Mouse (Mus musculus) cerebellum, adult 18-20 months (tissue): ENCODE data around the gene Hnrnpa2b1.
"Not testable (repeated sequence)": the region's sequence is repeated elsewhere in the genome, so short reads cannot be mapped to it uniquely, and the experiment has no call there.

Experiments used
- DNase-seq, 2 experiments: peaks; one replicate each; pipeline ENCODE4 v3.0.0; 2021

Gene Hnrnpa2b1

GRCm38 (mm10) chr6:51469715-51470310, at the start of gene Hnrnpa2b1:
Gene Hnrnpa2b1, minus strand, starts transcription at chr6:51469894.
- peak; percentile 94 to 99 for DNase-seq

DNA sequence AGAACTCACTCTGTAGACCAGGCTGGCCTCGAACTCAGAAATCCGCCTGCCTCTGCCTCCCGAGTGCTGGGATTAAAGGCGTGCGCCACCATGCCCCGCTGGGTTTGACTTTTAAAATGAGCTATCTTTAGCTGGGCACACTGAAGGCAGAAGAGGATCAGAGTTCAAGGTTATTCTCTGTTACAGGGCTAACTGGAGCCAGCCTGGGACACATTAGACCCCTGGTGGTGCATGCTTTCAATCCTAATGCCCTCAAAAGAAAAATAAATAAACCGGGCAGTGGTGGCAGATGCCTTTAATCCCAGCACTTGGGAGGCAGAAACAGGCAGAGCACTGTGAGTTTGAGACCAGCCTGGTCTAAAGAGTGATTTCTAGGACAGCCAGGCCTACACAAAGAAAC, 45.2 kb upstream of the Hnrnpa2b1 start:
- no peak for DNase-seq

DNA sequence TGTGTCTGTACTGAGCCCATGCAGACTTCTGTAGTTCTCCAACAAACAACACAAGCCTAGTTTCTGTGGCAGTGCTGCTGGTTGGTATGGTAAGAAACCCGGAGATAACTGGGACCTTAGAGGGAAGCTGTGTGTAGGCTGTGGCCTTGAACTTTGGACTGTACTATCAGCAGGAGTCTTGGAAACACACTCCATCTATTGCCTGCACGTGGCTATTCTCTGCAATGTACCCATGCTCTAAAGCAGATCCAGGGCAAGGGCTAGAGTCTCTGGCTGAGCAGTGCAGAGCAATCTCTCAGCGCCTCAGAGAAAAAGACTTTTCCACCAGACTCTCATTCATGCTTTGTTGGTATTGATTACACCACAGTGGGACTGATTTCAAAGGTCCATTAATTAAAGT, 44.1 kb upstream of the Hnrnpa2b1 start:
- DNase-seq, result no peak

GRCm38 (mm10) chr6:51510946-51511345, 41.3 kb upstream of the Hnrnpa2b1 start:
- no peak for DNase-seq

GRCm38 (mm10) chr6:51510094-51510493, 40.4 kb upstream of the Hnrnpa2b1 start:
- peak in 1 of 2 experiments; percentile 36 for DNase-seq

DNA sequence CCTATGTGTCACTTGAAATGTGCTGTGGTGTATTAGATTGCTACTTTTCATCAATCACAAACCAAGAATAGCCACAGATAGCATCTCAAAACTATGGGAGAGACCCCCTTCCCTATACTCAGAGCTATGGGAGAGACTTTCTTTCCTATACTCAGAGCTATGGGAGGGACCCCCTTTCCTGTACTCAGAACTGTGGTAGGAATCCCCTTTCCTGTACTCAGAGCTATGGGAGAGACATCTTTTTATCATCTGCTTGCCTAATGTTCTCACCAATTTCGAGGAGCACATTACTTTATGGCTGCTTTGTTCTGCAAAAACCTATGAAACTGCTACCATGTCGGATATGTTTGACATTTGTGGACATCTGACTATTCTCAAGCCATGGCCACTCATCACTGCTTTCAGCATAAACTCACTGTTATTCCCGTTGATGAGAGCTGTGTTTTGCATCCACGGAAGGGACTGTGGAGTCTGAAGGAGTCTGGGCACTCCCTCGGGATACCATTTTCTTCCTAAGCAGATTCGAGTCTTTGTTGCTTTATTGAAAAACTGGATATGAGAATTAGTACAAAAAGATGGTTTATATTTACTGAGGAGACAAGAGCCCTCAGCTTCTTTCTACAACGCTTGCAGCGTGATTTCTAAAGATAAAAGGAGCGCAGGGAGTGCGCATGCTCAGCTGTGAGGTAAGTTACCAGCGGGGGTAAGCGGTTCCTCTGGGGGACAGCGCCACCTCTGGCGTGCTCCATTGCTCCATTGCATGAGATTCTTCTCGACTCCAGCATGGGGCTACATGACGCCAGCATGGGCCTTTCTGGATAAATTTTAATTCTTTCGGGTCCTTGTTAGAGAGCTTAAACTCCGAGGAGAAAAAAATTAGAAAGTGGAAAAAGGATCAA, 39.3 kb upstream of the Hnrnpa2b1 start:
- DNase-seq, result peak; percentile 78 to 85

DNA sequence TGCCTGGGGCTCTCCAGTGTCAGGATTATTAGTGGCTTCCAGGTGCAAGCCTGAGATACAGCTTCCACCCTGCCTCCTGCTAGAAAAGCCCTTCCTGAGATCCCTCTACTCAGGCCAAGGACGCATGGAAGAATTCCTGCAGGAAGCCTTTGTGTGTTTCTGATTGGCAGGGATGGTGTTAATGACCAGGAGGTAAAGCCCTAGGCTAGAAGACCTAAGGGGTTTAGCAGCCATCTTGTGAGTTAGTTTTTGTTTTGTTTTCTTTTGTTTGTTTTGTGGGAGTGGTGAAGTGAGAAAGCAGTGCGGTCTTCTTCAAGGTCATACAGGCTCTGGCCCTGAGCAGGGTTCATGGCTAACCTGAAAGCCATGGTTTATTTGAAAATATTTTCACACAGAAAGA, 37.9 kb upstream of the Hnrnpa2b1 start:
- no peak for DNase-seq

- DNase-seq, result no peak
These were observed 36.0 kb upstream of the Hnrnpa2b1 start for GRCm38 (mm10) chr6:51505671-51506070.

DNA sequence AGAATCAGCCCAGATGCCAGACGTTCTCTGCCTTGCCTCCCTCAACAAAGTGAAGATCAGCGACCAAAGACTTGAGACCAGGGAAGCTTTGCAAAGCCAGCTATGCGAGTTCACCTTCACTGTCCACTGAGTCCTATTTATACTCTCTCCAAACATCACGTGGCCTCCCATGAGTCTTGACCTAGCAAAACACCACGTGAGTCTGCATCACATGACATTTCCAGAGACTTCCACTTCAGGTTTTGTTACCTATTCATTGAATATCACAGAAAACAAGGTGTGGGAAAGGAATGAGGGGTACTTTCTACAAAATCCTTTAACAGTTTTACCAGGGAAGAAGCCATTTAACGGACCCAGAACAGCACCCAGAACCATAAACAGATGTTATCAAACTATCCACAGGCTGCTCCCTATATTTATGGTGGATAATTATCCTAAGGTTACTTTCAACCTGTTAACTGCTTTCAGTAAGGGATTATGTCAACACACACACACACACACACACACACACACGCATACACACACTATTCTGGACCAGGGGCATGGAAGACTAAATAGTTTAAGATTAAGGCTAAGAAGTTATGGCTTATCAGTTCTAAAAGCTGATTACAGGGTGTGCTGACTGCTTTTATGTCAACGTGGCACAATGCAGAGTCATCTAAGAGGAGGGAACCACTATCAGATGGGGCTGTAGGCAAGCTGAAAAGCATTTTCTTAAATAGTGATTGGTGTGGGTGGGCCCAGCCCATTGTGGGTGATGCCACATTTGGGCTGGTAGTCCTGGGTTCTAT, 27.8 kb upstream of the Hnrnpa2b1 start:
- DNase-seq, result no peak

DNA sequence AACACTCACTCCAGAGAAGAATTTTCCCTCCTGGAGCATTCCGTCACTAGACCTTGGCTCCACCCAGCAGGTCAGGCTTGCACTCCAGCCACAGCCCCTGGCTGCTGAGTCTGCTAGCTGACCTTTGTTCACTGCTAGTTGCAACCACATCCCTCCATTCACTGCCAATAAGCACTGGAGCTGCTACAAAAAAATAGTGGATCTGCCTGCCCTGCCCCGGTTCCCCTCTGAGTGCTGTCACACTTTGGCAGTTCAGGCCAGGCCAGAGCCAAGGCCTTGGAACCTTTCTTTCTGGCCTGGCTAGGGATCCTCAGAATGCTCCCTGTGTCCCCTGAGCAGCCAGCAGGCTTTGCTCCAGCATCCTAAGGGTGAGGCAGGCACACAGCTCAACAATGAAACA, 20.1 kb upstream of the Hnrnpa2b1 start:
- peak; percentile 70 to 79 for DNase-seq

DNA sequence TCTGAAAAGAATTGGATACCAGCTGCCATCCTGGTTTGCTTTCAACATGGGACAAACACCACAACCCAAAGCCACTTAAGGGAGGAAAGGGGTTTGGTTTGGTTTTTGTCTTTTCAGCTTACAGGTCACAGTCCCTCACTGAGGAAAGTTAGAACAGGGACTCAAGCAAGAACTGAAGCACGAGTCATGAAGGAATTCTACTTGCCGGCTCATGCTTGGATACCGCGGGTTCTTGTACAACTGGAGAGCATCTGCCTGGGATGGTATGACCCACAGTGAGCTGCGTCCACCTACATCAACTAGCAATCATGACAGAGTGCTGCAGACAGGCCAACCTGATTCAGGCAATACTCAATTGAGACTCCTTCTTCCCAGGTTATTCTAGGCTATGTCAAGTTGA, 17.0 kb upstream of the Hnrnpa2b1 start:
- no peak for DNase-seq

GRCm38 (mm10) chr6:51486076-51486710, 16.5 kb upstream of the Hnrnpa2b1 start:
- no peak for DNase-seq

GRCm38 (mm10) chr6:51485646-51486045, 16.0 kb upstream of the Hnrnpa2b1 start:
- DNase-seq, result no peak

GRCm38 (mm10) chr6:51484556-51484955, 14.9 kb upstream of the Hnrnpa2b1 start:
- DNase-seq, result not testable (repeated sequence)

DNA sequence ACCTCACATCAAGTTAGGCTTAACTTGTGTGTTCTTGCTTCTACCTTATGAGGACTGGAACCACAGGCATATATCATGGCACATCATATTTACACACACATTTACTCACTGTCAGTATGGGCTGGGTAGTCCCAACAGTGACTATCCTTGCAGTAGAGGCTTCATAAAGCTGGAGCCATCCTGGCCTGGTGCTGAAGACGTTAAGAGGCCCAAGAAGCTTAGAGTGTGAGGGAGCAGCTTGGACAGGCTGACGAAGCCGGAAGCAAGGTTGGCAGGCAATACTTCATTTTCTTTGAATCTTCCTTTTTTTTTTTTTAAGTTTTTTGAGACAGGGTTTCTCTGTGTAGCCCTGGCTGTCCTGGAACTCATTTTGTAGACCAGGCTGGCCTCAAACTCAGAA, 14.2 kb upstream of the Hnrnpa2b1 start:
- no peak for DNase-seq

DNA sequence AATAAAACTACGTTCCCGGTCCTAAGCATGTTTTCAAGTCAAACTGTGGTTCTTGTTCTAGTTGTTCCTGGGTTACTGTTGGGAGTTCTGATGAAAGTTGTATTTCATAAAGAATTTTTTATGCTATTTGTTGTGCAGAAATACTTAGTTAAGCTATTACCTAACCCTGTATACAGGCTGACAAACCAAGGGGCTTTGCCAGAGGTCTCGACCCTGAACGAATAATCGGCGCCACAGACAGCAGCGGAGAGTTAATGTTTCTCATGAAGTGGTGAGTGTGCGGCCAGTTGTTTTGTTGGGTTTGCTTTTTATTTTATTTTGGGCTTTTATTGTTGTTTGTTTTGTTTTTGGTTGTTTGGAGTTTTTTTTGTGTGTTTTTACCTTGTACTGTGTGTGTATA, 11.9 kb upstream of the Hnrnpa2b1 start:
- DNase-seq, result no peak

DNA sequence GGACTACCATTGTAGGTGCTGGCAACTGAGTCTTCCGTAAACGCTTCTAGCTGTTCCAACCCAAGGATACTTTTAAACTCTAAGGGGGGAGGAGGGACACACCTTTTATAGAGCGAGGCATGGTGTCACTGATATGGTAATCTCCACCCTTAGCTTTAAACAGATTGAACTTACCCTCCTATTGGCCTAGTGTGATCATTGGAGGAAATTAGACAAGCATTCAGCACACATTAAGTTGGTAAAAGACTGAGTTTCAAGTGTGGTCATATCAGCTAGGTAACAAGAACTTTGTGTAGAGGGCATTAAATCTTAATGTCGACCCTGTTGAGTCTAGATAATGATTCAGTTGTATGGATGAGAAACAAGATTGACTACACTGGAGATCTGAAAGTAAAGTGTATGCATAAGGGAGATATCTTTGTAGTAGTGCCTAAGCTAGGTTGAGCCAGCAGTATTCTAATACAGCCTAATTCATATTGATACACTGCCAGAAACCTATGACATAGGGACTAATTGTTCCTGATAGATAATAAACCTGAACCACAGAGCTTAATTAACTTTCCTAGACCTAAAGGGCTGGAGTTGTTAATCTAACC, 9.5 kb upstream of the Hnrnpa2b1 start:
- no peak for DNase-seq

GRCm38 (mm10) chr6:51472213-51472612, 2.5 kb upstream of the Hnrnpa2b1 start:
- no peak for DNase-seq

- DNase-seq, result no peak
These were observed 2.1 kb upstream of the Hnrnpa2b1 start for GRCm38 (mm10) chr6:51471782-51472181.

GRCm38 (mm10) chr6:51471179-51471505, 1.4 kb upstream of the Hnrnpa2b1 start:
- DNase-seq, result no peak

DNA sequence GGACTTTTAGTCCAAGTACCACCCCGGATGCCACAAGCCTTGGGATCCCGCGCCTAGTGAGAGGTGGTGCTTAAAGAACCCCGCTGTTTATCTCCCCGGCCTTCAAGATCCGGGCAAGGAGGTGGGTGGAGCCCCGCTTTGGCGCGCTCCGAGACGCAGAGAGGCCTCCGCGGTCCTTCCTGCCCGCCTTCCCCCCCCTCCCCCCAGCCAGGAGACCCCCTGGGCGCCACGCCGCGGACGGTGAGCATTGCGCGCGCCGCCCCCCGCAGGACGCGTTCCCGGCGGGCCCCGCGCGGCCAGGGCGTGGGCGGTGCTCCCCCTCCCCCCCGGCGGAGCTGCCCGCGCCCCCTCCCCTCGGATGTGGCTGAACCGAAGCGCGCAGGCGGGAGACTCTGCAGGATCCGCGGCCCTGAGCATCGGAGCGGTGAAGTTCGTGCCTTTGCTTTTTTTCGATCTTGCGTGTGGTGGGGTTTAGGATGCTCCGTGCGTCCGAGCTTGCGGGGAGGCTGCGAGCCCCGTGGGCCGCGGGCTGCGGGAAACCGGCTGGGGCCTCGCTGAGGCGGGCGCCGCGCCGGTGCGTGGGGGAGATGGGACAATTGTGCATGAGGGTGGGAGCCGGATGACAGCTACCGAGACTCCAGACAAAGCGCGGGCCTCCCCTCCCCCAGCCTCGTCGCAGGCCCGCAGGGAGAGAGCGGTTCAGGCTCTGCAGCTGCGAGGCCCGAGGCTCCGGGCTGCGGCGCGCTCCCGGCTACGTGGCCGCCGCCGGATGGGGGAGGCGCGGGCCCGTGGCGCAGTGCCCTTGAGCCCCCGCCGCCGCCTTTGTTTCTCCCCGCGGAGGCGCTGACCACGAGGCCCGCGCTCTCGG, 851 bp upstream of the Hnrnpa2b1 start, which contains the start of gene Cbx3:
TSS of gene Cbx3 (plus strand) at position 50 of the 868 bp plus-strand sequence.
- DNase-seq, result peak; percentile 75 to 90
